Mouse (Mus musculus): ENCODE data around the gene Dlk1. TPM values are rescaled to one million over a fixed set of nuclear protein-coding genes. Genes with fewer than 3 reads are reported as not detected.

The Dlk1 gene
- not detected in 2 replicates for total RNA-seq (2014; fragmentation: Nextera tagmentation)
- total RNA-seq (2017), result not detected in 2 replicates

DNA sequence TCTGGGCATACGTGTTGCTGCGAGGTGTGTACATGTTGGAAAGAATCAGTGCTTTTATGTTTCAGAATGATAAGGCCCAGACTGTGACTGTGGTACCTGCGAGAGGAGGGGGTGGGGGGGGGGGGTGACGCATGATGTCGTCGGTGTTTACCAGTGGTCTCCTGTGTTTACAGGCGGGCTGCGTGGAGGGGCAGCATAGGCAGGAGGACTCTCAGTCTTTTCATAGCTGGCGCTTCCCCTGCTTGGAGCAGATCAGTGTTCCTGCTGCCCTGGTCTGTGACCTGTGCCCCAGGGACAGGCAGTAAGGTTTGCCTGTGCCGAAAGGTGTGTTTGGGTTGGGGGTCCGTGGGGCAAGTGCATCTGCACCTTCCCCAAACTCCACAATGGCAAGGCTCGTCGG, at the start of gene Dlk1:
Gene Dlk1 (plus strand): TSS at position 232 of the 400 bp plus-strand sequence.
- ATAC-seq (replicated peaks; ENCODE audit: poor library complexity, severe bottlenecking), result no peak

DNA sequence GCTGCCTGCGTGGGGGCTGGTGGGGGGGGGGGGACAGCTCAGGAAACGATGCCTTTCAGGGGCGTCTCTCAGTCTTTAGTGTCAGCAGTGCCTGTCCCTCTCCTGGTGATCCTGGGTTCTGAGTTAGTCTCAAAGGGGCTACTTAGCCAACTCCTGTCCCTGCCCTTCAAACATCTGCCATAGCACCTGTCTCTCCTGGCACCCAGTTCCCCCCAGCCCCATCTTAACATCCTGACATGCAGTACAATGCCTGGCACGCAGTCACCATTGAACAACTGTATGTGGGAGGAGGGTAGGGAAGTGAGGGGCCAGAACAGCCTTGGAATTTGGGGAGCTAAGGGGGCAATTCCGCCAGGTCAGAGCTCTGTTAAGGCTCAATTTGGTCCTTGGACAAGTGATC, 49.7 kb upstream of the Dlk1 start:
- no peak for ATAC-seq (replicated peaks; ENCODE audit: poor library complexity, severe bottlenecking)

DNA sequence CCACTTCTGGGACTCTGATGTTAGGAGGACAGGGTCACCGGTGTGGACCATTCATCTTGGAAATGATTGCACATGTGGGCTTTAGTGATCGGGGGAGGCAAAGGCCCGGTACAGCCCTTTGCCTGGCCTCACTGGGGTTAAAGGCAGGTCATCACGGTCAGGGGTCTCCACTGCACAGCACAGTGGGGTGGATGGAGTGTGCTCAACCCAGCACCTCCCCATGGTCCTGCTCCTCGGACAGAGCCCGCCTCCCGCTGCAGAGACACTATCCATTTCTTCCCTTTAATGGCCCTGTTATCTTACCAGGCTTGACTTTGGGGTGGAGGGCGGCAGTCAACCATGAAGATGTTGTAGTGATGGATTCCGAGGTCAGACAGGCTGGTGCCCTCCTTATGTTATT, 48.9 kb upstream of the Dlk1 start:
- ATAC-seq (replicated peaks; ENCODE audit: poor library complexity, severe bottlenecking), result no peak

DNA sequence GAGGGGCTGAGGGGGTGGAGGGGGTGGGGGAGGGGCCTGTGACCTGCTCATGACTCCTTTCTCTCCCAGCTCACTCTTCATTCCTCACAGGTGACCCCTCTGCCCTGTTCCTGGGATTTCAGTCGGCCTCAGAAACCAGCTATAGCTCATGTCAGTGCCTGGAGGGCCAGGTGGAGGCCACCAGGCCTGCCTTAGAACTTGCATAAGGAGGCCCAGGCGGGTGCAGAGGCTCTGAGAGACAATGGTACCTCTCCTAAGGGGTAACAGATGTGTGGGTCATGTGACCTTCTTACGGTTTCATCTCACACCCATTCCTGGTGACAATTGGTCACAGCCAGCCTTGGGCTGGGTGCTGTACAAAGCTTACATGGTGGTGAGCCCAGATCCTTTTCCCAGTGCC, 46.6 kb upstream of the Dlk1 start:
- no peak for ATAC-seq (replicated peaks; ENCODE audit: poor library complexity, severe bottlenecking)

DNA sequence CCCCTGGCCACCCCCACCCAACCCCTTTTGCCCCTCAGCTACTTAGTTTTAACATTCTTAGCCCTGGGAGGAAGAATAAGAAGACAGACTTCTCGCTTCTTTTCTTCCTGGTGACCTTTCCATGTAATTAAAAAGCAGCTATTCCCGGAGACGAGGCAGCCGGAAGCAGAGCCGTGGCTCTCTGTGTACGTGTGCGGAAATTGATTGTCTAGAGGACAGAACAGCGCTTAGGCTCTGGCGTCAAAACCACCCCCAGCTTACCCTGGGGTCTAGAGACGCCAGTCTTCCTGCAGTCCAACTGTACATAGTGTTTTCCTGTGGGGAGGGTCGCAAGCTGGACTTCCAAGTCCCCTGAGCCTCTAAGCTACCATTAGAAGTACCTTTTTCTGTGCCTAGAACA, 41.9 kb upstream of the Dlk1 start:
- no peak for ATAC-seq (replicated peaks; ENCODE audit: poor library complexity, severe bottlenecking)

DNA sequence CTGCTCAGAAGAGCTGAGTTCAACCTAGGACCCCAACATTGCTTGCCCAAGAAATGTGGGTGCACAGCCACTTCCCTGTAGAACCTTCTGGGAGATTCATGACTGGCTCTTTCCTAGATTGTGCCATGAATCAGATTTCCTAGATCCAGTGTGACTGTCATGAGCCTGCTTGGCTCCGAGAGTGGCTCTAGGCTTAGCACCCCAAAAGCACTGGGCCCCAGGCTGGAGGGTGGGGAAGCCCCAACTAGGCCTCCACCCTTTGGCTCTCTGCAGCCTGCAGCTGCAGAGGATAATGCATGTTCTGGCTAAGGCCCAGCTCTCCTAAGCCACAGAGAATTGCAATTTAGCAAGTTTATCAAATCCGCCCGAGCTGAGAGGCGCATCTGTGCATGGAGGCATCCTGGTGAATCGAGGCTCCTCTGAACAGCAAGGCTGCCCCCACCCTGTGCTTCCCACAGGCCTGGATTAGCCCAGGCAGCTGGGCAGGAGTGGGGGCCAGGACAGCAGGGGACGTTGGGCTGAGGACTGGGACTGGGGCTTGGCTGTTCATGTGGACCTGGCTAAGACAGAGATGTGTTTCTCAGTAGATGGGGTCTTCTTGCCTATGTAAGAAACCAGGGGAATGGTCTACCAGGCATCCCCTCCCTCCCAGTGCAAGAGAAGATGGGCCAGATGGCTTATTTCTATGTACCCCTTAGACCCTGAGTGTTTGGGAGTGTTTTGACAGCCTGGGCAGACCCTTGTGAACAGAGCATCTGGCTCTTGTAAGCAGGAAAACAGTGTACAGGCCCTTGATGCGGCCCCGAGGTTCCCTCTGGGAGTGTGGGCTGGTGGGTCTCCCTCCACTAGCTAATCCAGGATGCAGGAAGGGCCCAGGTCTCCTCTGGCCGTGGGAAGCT, 41.2 kb upstream of the Dlk1 start:
- no peak for ATAC-seq (replicated peaks; ENCODE audit: poor library complexity, severe bottlenecking)

DNA sequence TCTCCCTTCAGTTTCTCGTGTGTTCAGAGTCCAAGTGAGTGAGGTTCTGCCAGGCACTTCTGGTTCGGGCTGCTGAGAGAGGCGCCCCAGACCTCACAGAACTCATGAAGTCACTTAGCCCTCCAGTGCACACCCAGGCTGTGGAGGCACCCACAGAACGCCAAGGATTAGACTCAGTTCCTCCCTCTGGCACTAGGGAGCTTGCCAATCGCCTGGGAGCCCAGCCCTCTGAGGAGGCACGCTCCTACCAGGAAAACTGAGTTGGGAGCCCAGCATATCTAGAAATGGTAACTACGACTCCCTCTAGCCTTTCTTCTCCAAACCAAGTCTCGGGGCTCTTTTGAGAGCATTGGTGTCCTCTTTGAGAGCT, 40.6 kb upstream of the Dlk1 start:
- no peak for ATAC-seq (replicated peaks; ENCODE audit: poor library complexity, severe bottlenecking)

DNA sequence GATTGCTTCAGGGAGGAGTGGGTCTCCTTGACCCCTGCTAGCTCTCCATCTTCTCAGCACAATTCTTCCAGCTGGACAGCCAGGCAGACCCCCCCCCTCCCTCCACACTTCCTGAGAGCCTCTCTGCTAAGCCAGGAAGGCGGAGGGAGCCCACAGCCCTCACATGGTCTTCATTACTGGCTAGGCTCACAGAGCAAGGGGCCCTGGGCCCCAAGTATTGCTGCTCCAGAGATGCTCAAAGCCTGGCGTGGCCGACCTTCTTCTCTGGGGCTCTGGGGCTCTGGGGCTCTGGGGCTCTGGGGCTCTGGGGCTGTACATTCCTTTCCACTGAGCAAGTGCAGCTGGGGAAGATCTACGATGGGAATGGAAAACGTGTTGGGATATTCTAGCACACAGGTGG, 39.9 kb upstream of the Dlk1 start:
- no peak for ATAC-seq (replicated peaks; ENCODE audit: poor library complexity, severe bottlenecking)

DNA sequence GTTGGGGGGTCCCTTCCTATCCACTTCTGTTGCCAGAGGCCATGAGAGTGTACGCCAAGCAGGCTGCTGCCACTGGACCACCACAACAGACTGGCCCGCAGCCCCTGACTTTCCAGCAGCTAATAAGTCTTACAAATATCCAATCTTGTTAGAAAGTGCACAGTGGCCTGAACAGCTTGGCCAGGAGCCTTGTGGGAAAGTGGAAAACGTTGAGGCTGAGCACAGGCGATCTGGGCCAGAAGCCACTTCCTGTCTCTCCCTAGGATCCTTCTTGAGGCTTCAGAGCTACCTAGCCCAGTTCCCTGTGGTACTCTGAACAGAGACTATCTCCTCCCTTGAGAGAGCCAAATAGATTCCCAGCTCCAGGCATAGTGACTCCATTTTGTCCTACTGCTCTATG, 39.3 kb upstream of the Dlk1 start:
- ATAC-seq (replicated peaks; ENCODE audit: poor library complexity, severe bottlenecking), result no peak

DNA sequence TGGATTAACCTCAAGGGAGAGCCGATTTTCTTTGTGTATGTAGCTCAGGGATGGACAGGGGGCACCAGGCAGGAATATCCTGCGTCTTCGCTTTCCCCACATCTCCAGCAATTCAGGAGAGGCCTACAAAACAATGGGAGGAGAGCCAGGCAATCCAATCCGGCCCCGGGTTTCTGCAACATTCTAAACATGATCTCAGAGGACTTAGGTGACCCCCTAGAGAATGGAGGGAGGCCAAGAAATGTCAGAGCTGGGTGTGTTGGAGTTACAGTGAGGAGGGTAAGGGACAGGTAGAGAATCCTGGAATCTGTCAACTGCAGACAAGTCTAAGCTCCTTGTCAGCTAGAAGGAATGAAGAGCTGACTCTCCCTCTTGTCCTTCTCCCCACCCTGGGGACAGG, 35.9 kb upstream of the Dlk1 start:
- ATAC-seq (replicated peaks; ENCODE audit: poor library complexity, severe bottlenecking), result no peak

DNA sequence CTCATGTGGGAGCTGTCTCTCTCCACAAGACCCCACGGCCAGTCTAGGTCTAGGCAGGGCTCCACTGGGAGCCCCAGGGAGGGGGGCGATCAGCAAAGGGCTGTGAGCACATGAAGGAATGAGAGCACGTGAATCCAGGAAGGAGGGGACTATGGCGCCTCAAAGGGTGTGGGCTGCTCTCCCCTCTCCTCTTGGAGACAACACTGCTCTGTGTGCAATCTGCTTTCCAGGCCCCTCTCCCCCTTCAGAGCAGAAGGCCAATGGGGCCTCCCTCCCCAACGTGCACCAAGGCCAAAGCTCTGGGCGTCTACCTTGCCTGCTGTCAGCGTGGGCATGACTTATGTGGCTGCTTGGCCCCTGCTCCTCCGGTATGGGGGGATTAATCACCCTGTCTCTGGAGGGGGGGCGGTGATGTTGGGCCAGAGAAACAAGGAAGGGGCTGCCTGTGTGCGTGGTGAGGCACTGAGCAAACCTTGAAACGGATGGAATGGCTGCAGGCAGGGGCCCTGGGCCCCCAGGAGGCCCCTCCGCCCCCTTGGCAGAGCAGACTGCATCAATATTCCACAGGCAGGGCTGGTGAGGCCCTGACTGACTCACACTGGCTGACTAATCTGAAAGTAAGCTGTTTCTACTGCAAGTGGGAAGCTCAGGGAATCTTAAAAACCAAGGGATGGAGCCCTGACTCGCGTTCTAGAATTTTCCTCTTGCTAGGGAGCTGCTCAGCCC, 35.0 kb upstream of the Dlk1 start:
- ATAC-seq (replicated peaks; ENCODE audit: poor library complexity, severe bottlenecking), result no peak

DNA sequence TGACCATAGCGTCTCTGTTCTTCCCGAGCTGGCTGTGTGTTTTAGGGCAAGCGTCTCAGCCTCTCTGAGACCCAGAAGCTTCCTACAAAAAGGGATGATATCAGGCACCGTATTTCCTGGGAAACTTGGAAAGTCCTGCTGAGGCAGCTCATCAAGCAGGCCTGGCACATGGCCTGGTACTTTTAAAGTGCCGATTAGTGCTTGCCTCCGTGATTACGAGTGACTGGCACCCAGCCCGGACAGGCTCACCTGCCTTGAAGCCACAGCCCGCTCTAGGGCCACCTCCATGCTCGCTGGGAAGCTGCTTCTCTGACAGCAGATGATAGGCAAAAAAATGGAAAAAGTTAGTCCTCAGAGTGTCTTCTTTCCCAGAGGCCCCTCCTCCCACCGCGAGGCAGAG, 32.6 kb upstream of the Dlk1 start:
- no peak for ATAC-seq (replicated peaks; ENCODE audit: poor library complexity, severe bottlenecking)

DNA sequence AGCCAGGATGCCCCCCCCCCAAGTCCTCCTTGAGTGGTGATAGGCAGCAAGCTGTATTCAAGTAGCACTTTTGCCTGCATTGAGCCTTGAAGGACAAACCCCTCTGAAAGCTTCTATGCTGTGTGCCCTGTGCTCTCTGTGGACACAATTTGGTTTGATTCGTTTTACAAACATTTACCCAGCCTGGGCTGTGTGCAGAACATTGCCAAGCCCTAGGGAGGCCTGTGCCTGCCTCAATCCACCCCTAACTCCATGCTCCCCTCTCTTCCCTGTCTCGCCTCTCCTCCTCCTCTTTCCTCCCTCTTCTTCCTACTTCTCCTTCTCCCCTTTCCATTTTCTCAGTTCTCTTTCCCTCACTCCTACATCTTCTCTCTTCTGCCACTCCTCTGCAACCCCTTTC, 29.5 kb upstream of the Dlk1 start:
- ATAC-seq (replicated peaks; ENCODE audit: poor library complexity, severe bottlenecking), result no peak; the same call in 1 of the 2 replicates

DNA sequence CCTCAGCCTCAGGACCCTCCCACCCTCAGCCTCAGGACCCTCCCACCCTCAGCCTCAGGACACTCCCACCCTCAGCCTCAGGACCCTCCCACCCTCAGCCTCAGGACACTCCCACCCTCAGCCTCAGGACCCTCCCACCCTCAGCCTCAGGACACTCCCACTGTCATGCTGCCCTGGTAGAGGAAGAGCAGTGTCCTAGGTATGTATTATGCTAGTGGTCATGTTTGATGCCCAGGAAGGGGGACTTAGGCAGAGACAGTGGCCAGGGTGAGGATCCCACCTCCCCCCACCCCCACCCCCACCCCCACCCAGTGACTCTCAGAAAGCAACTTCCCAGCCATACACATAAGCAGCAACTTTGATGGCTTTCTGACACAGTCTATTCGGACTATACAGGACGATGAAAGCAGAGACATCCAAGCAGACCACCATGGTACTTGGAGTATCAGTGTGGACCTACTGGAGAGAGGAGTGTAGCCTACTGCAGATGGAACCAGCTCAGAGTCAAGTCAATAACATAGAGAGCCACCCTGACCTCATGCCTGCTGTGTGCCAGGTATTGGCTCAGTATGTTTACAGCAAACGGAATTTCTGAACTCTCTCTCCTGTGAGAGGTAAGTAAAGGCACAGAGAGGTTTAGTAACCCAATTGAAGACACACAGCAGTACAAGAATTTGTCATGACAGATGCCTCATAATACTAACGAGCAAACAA, 28.8 kb upstream of the Dlk1 start:
- ATAC-seq (replicated peaks; ENCODE audit: poor library complexity, severe bottlenecking), result no peak

DNA sequence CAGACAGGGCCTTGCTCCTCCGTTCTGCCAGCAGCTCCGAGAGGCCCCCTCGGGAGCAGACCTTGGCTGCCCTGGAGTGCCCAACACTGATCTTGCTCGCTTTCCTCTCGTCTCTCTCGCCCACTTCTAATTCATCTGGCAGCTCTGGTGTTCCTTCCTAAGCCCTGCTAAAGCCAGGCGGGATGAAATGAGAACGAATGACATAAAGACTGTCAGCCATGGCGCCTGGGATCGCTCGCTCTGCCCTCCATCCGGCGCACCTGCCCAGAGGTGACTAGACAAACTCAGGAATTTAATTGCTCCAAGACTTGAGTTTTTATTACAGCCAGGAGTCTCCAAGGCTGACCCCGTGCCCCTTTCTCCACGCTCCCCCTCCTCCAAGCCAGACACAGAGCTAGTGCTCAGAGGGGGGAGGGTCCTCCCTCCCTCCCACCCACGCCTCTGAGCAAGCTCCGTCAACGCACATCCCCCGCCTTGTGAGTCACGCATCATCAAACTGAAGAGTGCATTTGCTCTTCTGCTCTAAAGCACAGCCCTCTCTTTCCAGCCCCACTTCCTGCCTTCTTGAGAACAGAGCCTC, 27.8 kb upstream of the Dlk1 start:
- no peak for ATAC-seq (replicated peaks; ENCODE audit: poor library complexity, severe bottlenecking)

DNA sequence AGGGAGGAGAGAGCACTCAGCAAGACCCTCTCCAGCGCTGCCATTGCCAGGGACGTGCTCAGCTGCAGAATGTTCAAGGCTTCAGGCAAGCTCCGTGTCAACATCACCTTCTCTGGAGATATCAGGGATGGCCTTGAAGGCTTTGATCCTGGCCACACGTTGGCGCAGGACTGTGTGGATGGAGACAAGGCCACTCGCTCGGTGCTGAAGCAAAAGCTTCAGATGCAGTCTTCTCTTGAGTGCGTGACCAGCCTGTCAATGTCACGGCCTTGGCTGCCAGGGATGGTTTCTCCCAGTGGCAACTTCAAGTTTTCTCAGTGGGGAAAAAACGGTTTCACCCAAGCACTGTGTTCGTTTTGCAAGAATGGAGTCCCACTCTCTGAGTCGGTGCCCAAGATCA, 26.6 kb upstream of the Dlk1 start:
- ATAC-seq (replicated peaks; ENCODE audit: poor library complexity, severe bottlenecking), result no peak

DNA sequence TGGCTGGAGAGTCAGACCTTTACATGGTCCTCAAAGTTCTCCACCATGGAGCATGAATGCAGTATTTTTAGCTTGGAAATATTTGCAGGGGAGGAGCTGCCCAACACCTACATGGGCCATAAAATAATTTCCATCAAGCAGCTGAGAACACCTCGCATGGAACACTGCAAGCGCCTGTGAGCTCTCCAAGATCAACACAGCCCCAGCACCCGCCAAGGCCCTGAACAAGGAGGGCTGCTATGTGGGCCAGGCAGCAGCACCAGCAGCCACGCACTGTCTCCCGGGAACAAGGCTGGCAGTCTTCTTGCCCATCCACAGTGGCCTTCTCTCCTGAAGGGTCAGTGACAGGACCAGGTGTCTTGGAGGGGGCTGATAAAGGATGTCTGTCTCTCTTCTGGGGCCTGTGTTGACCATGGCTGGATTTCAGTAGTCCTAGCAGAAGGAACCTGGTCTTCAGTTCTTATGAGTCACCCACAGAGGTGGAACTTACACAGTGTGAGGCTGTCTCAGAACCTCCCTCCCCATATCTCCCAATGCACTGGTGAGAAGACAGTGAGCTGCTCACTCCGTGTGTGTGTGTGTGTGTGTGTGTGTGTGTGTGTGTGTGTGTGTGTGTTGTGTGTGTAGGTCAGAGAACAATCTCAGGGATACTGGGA, 20.0 kb upstream of the Dlk1 start:
- ATAC-seq (replicated peaks; ENCODE audit: poor library complexity, severe bottlenecking), result no peak

DNA sequence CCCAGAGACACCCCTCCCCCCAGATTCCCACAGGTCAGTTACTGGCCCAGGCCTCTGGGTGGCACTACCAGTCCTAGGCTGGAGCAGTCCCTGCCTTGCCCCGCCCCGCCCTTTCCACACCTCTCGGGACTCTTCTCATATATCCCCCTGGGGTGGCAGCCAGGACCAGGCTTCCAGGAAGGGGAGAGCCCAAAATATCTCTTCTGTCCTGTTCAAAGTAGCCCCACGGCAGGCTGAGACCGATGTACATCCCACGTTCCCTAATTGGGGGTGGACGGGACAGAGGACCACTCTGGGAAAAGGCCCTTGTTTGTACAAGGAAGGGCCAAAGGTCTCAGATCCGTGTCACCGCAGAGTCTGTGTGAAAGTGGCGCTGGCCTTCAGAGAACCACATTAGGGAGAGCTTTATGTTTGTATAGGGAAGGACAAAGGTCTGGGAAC, 16.2 kb upstream of the Dlk1 start:
- peak; percentile 41; the same call in 1 of the 2 replicates for ATAC-seq (replicated peaks; ENCODE audit: poor library complexity, severe bottlenecking)

DNA sequence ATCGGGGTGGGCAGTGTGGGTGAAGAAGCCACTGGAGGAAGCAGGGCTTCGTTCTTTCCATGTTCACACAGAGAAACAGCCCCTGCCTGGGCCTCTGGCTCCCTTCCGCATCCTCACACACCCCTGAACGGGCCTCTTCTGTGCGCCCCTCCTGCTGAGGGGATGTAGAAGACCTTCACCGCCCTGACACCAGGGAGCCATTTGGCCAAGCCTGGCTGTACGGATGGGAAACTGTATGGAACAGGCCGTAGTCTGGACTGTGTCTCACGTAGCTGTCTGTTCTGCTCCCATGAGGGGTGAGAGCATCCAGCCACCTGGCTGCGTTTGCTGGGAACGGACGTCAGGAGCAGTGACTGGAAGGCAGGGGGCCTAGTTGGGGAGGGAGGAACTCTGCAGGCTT, 15.8 kb upstream of the Dlk1 start:
- ATAC-seq (replicated peaks; ENCODE audit: poor library complexity, severe bottlenecking), result no peak

All from granulocyte monocyte progenitor cell, adult 5-6 weeks (primary cell).